In genomic region chr1:137903351-137903750, GRCm38 (mm10) we compare ENCODE assay signal across 9 mouse cellular contexts.
A peak's percentile ranks its signal among the peaks of the same experiment; 100 is the strongest.
DNase-seq lines count a peak whose midpoint lies in the region; ATAC-seq lines count a peak whose summit lies in the region.
"Had no signal": no experiment of that assay in that cellular context is flagged by ENCODE, and none has a peak within 500 bp of the region (broad histone marks: within the 10 kb centered on the region; RNA-seq: fewer than 3 reads in every experiment).

No protein-coding gene starts in this region.

- DNase-seq in neural tube, embryonic 11.5 days (ENCODE audit: low spot score): no peak
- no peak for DNase-seq in neural tube, embryonic 10.5 days (ENCODE audit: extremely low spot score, low spot score)
- no peak for DNase-seq in ovary, adult 18-20 months (ENCODE audit: low spot score)
- DNase-seq in liver, embryonic 11.5 days (ENCODE audit: low spot score): no peak
- no peak for DNase-seq in right cerebral cortex, adult 2 months (ENCODE audit: low spot score in 2 of 2)
- DNase-seq: right cerebral cortex, postnatal 14 days had no signal

- H3K4me1 ChIP-seq in neural tube, embryonic 11.5 days (ENCODE audit: control insufficient read depth, insufficient read depth, low read length): peaks cover 13% of the 10 kb centered on the region
- peaks cover 50% of the 10 kb centered on the region for H3K4me1 ChIP-seq in forebrain, embryonic 13.5 days
- H3K4me1 ChIP-seq in limb, embryonic 15.5 days: peaks cover 15% of the 10 kb centered on the region; the same call in 1 of the 2 replicates
- H3K4me1 ChIP-seq in liver, embryonic 11.5 days (replicated peaks; ENCODE audit: control insufficient read depth, insufficient read depth, low read length): peaks cover 5% of the 10 kb centered on the region

- no peaks in the 10 kb centered on the region for H3K36me3 ChIP-seq in neural tube, embryonic 11.5 days (ENCODE audit: control insufficient read depth, insufficient read depth, low read length)
- no peaks in the 10 kb centered on the region for H3K36me3 ChIP-seq in forebrain, embryonic 13.5 days (ENCODE audit: poor library complexity, severe bottlenecking)
- H3K36me3 ChIP-seq in limb, embryonic 15.5 days: no peaks in the 10 kb centered on the region
- no peaks in the 10 kb centered on the region for H3K36me3 ChIP-seq in liver, embryonic 11.5 days (ENCODE audit: control insufficient read depth, insufficient read depth, low read length)
- H3K36me3 ChIP-seq: liver, embryonic 15.5 days had no signal

- WGBS in neural tube, embryonic 11.5 days: 22% methylated on average over 4 of the region's 4 CpGs
- WGBS in forebrain, embryonic 13.5 days: 3% methylated on average over 4 of the region's 4 CpGs
- 52% methylated on average over 4 of the region's 4 CpGs for WGBS in limb, embryonic 15.5 days
- WGBS in liver, embryonic 11.5 days: 78% methylated on average over 4 of the region's 4 CpGs

- H3K4me3 ChIP-seq in neural tube, embryonic 11.5 days (ENCODE audit: low read depth, low read length): no peak overlapping the region
- H3K4me3 ChIP-seq in forebrain, embryonic 13.5 days: peak overlapping the region; percentile 66
- H3K4me3 ChIP-seq in limb, embryonic 15.5 days: no peak overlapping the region
- H3K4me3 ChIP-seq in liver, embryonic 11.5 days (ENCODE audit: low read depth, low read length): no peak overlapping the region
- H3K4me3 ChIP-seq: liver, embryonic 15.5 days had no signal

- no peak for ATAC-seq in neural tube, embryonic 11.5 days (ENCODE audit: insufficient read depth, low FRiP score, low TSS enrichment)
- ATAC-seq in forebrain, embryonic 13.5 days: no peak
- no peak for ATAC-seq in limb, embryonic 15.5 days (ENCODE audit: insufficient number of reproducible peaks, low FRiP score, low TSS enrichment, low read depth)
- ATAC-seq in liver, embryonic 11.5 days (replicated peaks; ENCODE audit: low FRiP score): no peak

- H3K4me2 ChIP-seq in neural tube, embryonic 11.5 days (ENCODE audit: low read depth): peak overlapping the region; percentile 47; the same call in 1 of the 2 replicates
- H3K4me2 ChIP-seq in forebrain, embryonic 13.5 days: peak overlapping the region; percentile 71
- 0 out of 2 replicates have a peak overlapping the region, but pooled peaks have one; percentile 14 for H3K4me2 ChIP-seq in limb, embryonic 15.5 days
- H3K4me2 ChIP-seq in liver, embryonic 11.5 days: no peak overlapping the region
- H3K4me2 ChIP-seq: liver, embryonic 15.5 days had no signal

- no peaks in the 10 kb centered on the region for H3K27me3 ChIP-seq in neural tube, embryonic 11.5 days (ENCODE audit: control insufficient read depth, insufficient read depth, low read length)
- H3K27me3 ChIP-seq in forebrain, embryonic 13.5 days: no peaks in the 10 kb centered on the region
- no peaks in the 10 kb centered on the region for H3K27me3 ChIP-seq in limb, embryonic 15.5 days
- H3K27me3 ChIP-seq in liver, embryonic 11.5 days (replicated peaks; ENCODE audit: control insufficient read depth, insufficient read depth, low read length): no peaks in the 10 kb centered on the region
- H3K27me3 ChIP-seq: liver, embryonic 15.5 days had no signal

- H3K27ac ChIP-seq in neural tube, embryonic 11.5 days (ENCODE audit: low read depth, low read length): no peak overlapping the region
- peak overlapping the region; percentile 44; the same call in 1 of the 2 replicates for H3K27ac ChIP-seq in forebrain, embryonic 13.5 days
- H3K27ac ChIP-seq in limb, embryonic 15.5 days: no peak overlapping the region
- no peak overlapping the region for H3K27ac ChIP-seq in liver, embryonic 11.5 days (ENCODE audit: low read depth, low read length)
- H3K27ac ChIP-seq: liver, embryonic 15.5 days had no signal

- no peaks in the 10 kb centered on the region for H3K9me3 ChIP-seq in neural tube, embryonic 11.5 days (ENCODE audit: control insufficient read depth, low read length)
- no peaks in the 10 kb centered on the region for H3K9me3 ChIP-seq in forebrain, embryonic 13.5 days (replicated peaks)
- no peaks in the 10 kb centered on the region for H3K9me3 ChIP-seq in limb, embryonic 15.5 days
- H3K9me3 ChIP-seq in liver, embryonic 11.5 days (ENCODE audit: control insufficient read depth, low read length): no peaks in the 10 kb centered on the region
- H3K9me3 ChIP-seq: liver, embryonic 15.5 days had no signal

- H3K9ac ChIP-seq in neural tube, embryonic 11.5 days (ENCODE audit: low read length): no peak overlapping the region
- H3K9ac ChIP-seq in forebrain, embryonic 13.5 days: peak overlapping the region; percentile 53; the same call in 1 of the 2 replicates
- H3K9ac ChIP-seq in limb, embryonic 15.5 days: no peak overlapping the region
- H3K9ac ChIP-seq in liver, embryonic 11.5 days (ENCODE audit: low read depth, low read length): no peak overlapping the region
- H3K9ac ChIP-seq: liver, embryonic 15.5 days had no signal
